Mouse (Mus musculus): Measurements from ENCODE around the gene Gm26620. TPM values are rescaled to one million over a fixed set of nuclear protein-coding genes. Genes with fewer than 3 reads are reported as not detected.

Gene Gm26620
- polyA plus RNA-seq, 1 experiment from 2014 or later: 0.34 TPM

DNA sequence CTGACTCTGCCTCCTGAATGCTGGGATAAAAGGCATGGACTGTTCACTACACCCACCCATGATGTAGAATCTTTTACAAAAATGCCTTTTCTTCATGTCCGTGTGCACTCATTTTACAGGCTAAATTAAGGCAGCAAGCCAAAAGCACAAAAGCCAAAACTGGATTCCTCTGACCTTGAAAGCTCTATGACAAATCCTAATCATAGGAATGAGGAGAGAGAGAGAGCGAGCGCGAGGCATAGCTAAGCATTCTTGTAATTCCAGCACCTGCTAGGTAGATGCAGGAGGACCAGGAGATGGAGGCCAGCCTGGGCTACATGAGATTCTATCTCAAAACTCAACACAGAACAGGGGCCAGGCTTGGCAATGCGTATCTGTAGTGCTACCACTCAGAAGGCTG is 8.0 kb upstream of the Gm26620 start:
- Histone ChIP-seq H3K27ac (no peak overlapping the region), H3K36me3 (ENCODE audit: poor library complexity, severe bottlenecking) (peaks cover 50% of the 10 kb centered on the region), H3K4me2 (no peak overlapping the region), H3K4me1 (no peaks in the 10 kb centered on the region), H3K4me3 (no peak overlapping the region), H3K9ac (no peak overlapping the region), H3K27me3 (no peaks in the 10 kb centered on the region), H3K9me3 (replicated peaks) (no peaks in the 10 kb centered on the region)
- 97% methylated on average over 5 of the region's 5 CpGs for WGBS
- ATAC-seq: no peak

DNA sequence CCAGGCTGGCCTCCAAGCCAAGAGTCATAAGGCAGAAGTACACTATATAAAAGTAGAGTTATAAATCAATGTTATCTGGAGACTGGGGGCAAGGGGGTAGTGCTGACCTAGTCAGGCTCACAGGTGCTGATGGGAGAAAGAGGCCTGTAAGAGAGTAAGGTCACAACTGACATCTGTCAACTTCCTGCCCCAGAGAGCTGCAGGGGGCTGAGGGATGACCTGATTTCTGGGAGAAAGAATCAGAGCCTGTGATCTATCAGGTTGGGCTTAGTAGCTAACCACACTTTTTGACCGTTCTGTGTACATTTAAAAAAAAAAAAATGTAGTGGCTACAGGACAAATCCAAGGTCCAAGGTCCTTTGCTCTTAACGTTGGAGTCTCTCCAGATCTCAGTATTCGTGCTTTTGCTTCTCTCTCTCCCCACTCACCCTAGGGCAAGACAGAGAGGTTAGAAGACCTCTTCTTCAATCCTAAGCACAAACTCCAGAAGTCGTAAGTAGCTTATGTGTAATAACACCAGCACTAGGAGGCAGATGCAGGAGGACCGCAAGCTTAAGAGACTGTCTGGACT is 1.9 kb upstream of the Gm26620 start:
- Histone ChIP-seq H3K36me3 (ENCODE audit: poor library complexity, severe bottlenecking) (peaks cover 22% of the 10 kb centered on the region), H3K9ac (no peak overlapping the region)
- 89% methylated on average over 5 of the region's 5 CpGs for WGBS

DNA sequence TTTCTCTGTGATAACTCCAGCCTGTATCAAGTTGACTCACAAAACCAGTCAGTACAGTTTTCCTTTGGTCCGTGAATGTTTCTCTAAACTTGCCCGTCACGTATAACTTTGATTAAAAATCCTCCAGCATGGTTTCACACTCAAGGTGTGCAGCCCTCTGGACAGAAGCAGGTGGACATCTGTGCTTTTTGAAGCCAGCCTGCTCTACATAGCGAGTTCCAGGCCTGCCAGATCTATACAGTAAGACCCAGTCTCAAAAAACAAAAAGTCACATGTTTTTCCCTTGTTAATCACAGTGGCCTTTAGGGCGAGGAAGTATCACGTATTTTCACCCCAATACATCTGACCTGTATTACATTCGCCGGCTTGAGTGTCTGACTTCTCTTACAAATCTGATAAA is 475 bp upstream of the Gm26620 start:
- Histone ChIP-seq H3K4me2 (peak overlapping the region; percentile 86), H3K27ac (no peak overlapping the region), H3K9me3 (replicated peaks) (no peaks in the 10 kb centered on the region), H3K9ac (peak overlapping the region; percentile 88), H3K4me3 (peak overlapping the region; percentile 92), H3K4me1 (peaks cover 14% of the 10 kb centered on the region), H3K36me3 (ENCODE audit: poor library complexity, severe bottlenecking) (peaks cover 17% of the 10 kb centered on the region), H3K27me3 (no peaks in the 10 kb centered on the region)
- no peak for ATAC-seq
- 31% methylated on average over 8 of the region's 8 CpGs for WGBS

More for the DNA sequence above, 1.9 kb upstream of the Gm26620 start:
- Histone ChIP-seq H3K27me3 (no peaks in the 10 kb centered on the region), H3K4me1 (peaks cover 14% of the 10 kb centered on the region), H3K4me2 (no peak overlapping the region), H3K27ac (no peak overlapping the region), H3K4me3 (no peak overlapping the region), H3K9me3 (replicated peaks) (no peaks in the 10 kb centered on the region)
- no peak for ATAC-seq

DNA sequence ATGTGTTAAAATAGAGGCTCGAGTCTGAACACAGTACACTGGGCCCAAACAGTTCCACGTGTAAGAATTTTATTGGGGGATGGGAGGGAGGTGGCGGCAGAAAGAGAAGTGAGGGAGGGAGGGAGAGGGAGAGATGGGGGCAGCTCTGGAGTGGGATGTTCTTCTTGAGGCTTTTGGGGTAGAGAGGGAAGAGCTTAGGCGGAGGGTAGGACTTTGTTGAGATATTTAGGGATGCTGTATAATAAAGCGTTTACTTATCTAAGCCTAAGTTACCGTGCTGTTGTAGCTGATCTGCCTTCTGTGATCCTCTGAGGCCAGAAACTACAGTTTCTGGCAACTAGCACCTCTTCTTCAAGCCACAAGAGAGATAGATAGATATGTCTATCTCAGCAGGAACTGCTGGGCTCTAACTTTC is 1.2 kb downstream of the Gm26620 start:
- H3K27me3 ChIP-seq: no peaks in the 10 kb centered on the region

DNA sequence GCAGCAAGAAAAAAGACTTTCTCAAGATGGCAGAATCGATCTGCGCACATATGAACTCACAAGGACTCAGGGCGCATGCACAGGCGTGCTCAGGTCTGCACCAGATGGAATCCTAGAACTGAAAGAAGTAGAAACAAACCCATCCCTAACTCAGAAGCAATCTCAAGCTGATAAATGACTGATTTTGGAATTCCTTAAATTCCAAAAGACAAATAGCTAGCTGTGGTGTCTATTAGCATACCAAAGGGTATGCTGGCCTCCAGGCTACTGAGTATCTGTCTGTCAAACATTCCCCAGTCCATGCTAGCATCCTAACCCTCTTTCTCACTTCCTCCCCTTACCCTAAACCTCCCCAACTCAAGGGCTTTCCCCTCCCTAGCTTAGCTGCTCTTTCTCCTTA is 4.4 kb downstream of the Gm26620 start:
- WGBS: 73% methylated on average over 4 of the region's 4 CpGs
- no peaks in the 10 kb centered on the region for H3K27me3 ChIP-seq
- no peaks in the 10 kb centered on the region for H3K36me3 ChIP-seq (ENCODE audit: poor library complexity, severe bottlenecking)
- no peak overlapping the region for H3K4me3 ChIP-seq
- H3K9ac ChIP-seq: no peak overlapping the region
- no peak overlapping the region for H3K27ac ChIP-seq
- H3K4me2 ChIP-seq: no peak overlapping the region
- no peaks in the 10 kb centered on the region for H3K9me3 ChIP-seq (replicated peaks)
- H3K4me1 ChIP-seq: peaks cover 4% of the 10 kb centered on the region
- ATAC-seq: no peak

More for the DNA sequence above, 1.2 kb downstream of the Gm26620 start:
- no peak overlapping the region for H3K4me3 ChIP-seq
- H3K27ac ChIP-seq: no peak overlapping the region
- ATAC-seq: 0 out of 2 replicates have a peak, but pooled peaks have one; percentile 1
- peaks cover 2% of the 10 kb centered on the region; the same call in 1 of the 2 replicates for H3K36me3 ChIP-seq (ENCODE audit: poor library complexity, severe bottlenecking)
- no peak overlapping the region; the same call in 1 of the 2 replicates for H3K4me2 ChIP-seq
- H3K9ac ChIP-seq: no peak overlapping the region
- WGBS: 56% methylated on average over 6 of the region's 6 CpGs
- no peaks in the 10 kb centered on the region for H3K9me3 ChIP-seq (replicated peaks)
- peaks cover 14% of the 10 kb centered on the region for H3K4me1 ChIP-seq

DNA sequence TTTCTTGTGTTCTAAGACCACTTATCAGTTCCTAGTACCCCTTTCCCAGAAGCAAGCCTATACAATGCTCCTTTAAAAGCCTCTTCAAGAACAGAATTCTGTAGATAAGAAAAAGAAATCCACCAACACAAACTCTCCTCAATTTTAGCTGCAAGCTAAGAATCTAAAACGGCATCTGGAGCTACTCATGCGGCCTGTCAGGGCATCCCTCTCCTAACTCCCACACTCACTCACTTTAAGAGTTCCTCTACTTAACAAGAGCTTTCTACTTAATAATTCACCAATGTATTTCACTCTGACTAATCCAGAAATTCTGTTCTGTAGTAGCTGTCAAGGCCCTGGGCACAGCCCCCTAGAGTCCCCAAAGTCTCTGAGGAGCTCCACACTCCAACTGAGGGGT is 6.8 kb downstream of the Gm26620 start:
- 83% methylated on average over 2 of the region's 2 CpGs for WGBS
- H3K4me2 ChIP-seq: no peak overlapping the region
- no peaks in the 10 kb centered on the region for H3K9me3 ChIP-seq (replicated peaks)
- no peak for ATAC-seq
- H3K4me1 ChIP-seq: no peaks in the 10 kb centered on the region
- H3K27me3 ChIP-seq: no peaks in the 10 kb centered on the region
- no peak overlapping the region for H3K4me3 ChIP-seq
- H3K27ac ChIP-seq: no peak overlapping the region
- no peaks in the 10 kb centered on the region for H3K36me3 ChIP-seq (ENCODE audit: poor library complexity, severe bottlenecking)
- no peak overlapping the region for H3K9ac ChIP-seq

DNA sequence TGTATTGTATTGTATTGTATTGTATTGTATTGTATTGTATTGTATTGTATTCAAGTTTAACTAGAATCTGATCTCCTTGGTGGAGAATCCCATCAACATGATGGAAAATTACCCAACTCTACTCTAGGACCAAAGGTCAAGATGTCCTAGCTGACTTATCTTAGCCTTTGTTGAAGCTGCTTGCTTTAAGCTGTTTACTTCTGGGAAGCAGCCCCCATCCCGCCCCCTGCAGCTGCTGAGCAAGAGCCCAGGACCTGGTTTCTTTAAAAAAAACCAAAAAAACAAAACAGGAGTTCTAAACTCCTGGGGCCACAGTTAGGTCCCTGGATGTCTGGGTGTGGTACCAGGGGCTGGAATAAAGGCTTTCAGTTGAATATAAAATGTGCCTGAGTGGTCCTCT is 7.4 kb downstream of the Gm26620 start:
- no peak for ATAC-seq
- WGBS: 42% methylated on average over 1 of the region's 1 CpGs
- Histone ChIP-seq H3K36me3 (ENCODE audit: poor library complexity, severe bottlenecking) (no peaks in the 10 kb centered on the region), H3K4me3 (no peak overlapping the region), H3K9me3 (replicated peaks) (no peaks in the 10 kb centered on the region), H3K27me3 (no peaks in the 10 kb centered on the region), H3K4me1 (no peaks in the 10 kb centered on the region), H3K4me2 (no peak overlapping the region), H3K27ac (no peak overlapping the region), H3K9ac (no peak overlapping the region)

DNA sequence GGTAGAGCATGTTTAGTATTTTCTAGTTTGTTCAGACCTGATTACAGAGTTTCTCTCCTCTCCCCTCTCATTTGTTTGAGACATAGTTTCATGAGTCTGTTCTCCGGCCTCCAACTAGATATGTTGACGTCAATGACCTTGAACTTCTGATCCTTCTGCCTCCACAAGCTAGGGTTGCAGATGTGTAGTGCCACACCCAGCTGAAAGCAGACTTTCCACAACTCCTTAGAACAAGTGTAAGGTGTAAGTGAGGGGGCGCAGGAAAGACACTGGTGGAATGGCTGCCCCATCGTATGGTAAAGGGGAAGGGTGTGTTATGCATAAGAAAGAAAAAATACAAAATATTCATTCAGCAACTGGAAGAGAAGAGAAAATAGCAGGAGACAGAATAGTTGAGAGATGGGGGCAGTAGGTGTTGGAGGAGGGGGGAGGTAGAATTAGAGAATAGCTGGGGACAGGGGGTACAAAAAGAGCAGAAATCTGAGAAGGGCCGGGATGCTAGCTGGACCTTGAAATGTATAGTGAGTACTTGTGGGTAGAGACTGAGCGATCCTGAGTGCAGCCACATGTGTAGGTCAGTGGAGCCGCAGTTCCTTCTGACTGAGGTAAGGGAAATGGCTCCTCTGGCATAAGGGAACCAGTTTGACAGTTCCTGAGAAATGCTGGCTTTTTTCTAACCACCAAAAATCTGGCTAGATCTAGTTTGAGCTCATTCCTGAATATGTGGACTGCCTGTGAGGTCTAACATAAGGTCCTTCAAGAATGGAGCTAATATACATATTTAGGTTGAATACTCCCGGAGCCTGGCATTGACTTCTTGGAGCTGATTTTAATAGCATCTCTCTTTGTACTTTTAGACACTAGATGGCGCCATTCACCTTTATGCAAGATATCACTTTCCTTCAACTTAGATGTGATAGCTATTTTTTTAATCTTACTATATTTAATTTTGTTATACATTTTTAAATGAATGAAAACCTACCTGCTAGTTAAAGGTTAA is 10.0 kb downstream of the Gm26620 start:
- WGBS: 66% methylated on average over 9 of the region's 9 CpGs
- no peak overlapping the region for H3K4me2 ChIP-seq
- no peak overlapping the region for H3K27ac ChIP-seq
- H3K27me3 ChIP-seq: 0 out of 2 replicates have a peak, but pooled peaks cover 3% of the 10 kb centered on the region
- no peaks in the 10 kb centered on the region for H3K4me1 ChIP-seq
- no peaks in the 10 kb centered on the region for H3K9me3 ChIP-seq (replicated peaks)
- no peak overlapping the region for H3K4me3 ChIP-seq
- no peak overlapping the region for H3K9ac ChIP-seq
- no peak; the same call in 1 of the 2 replicates for ATAC-seq
- no peaks in the 10 kb centered on the region for H3K36me3 ChIP-seq (ENCODE audit: poor library complexity, severe bottlenecking)

DNA sequence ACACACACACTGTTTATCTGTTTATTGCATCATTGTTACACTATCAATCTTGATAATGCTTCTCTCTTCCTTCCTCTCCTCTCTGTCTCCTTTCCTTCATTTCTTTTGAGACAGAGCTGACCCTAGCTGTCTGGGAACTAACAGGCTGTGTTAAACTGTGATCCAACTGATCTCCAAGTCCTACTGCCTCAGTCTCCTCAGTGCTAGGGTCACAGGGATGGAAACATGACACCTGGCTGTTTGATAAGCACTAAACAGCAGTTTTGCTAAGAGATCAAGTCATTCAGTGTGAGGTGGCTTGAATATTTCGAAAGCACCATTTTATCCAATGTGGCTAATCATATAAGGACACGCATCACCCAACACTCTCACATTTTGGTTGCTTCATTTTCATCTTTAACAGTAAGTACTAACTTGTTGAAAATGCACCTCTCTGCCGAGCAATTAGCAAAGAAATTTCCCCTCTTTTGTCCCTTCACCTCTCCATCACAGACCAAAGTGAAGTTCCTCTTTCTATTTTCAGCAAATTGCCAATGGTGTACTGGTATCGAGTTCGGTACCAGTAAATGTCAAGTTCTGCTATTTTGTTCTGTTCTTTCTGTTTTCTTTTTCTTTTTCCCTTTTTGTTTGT is 11.9 kb downstream of the Gm26620 start:
- H3K36me3 ChIP-seq (ENCODE audit: poor library complexity, severe bottlenecking): no peaks in the 10 kb centered on the region
- WGBS: 81% methylated on average over 5 of the region's 5 CpGs
- ATAC-seq: no peak
- no peak overlapping the region for H3K4me2 ChIP-seq
- no peak overlapping the region for H3K27ac ChIP-seq
- no peaks in the 10 kb centered on the region for H3K4me1 ChIP-seq
- 0 out of 2 replicates have a peak, but pooled peaks cover 3% of the 10 kb centered on the region for H3K27me3 ChIP-seq
- H3K9ac ChIP-seq: no peak overlapping the region
- H3K4me3 ChIP-seq: no peak overlapping the region
- no peaks in the 10 kb centered on the region for H3K9me3 ChIP-seq (replicated peaks)

DNA sequence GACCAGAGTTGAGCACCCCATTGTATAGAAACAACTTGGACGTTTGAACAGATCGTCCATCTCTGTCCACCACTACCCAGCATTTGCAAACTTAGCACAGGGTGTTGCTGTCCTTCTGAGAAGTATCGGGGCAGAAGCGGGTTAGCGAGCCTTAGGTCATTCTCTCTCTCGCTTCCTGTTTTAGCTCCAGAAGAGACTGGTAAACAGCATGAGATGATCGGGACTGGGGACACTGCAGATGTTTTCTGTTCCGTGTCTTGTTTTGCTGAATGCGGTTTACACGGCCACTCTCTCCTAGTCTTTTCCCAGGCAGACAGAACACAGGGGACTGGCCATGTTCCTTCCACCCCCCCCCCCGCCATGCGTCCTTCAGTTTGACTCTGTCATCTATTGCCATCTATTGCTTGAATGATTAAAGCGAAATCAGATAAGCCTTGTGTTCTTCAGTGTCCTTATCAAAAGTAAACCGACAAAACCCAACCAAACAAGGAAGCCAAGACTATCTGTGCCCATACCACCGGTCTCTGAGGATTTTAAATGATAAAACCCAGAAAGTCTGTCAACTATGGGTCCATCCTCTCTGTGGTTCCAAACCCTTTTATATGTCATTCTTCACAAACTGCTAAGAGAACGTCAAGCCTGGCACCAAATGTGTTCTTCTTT is 13.7 kb downstream of the Gm26620 start:
- Histone ChIP-seq H3K9ac (no peak overlapping the region), H3K27me3 (0 out of 2 replicates have a peak, but pooled peaks cover 4% of the 10 kb centered on the region), H3K4me3 (no peak overlapping the region), H3K36me3 (ENCODE audit: poor library complexity, severe bottlenecking) (no peaks in the 10 kb centered on the region), H3K9me3 (replicated peaks) (no peaks in the 10 kb centered on the region), H3K4me1 (no peaks in the 10 kb centered on the region), H3K27ac (no peak overlapping the region), H3K4me2 (no peak overlapping the region)
- 80% methylated on average over 16 of the region's 16 CpGs for WGBS
- no peak for ATAC-seq

DNA sequence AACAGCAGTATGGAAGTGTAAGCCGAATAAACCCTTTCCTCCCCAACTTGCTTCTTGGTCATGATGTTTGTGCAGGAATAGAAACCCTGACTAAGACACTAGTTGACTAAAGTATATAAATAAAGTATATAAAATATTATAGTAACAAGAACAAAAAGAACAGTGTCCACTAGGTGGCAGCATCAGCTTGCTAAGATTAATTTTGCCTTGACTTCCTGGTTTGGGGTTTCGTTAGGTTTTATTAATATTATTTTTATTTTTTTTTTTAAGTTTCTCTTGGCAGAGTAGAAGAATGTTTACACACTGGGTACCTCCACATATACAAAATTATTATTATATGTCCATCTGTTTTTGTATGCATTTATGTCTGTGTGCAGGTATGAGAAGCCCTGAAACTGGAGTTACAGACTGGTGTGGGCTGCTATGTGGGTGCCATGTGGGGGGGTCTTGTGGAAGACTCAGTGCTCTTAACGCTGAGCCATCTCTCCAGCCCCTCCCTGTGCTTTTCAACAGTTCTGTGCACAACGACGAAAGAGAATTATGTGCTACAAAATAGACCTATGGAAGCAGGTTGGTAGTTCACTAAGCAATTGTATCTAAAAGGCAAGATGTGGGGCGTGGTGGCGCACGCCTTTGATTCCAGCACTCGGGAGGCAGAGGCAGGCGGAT is 16.1 kb downstream of the Gm26620 start:
- H3K27ac ChIP-seq: no peak overlapping the region
- H3K36me3 ChIP-seq (ENCODE audit: poor library complexity, severe bottlenecking): no peaks in the 10 kb centered on the region
- peak overlapping the region; percentile 12; the same call in 1 of the 2 replicates for H3K4me2 ChIP-seq
- no peaks in the 10 kb centered on the region for H3K9me3 ChIP-seq (replicated peaks)
- H3K9ac ChIP-seq: no peak overlapping the region
- peak; percentile 50; the same call in 1 of the 2 replicates for ATAC-seq
- no peaks in the 10 kb centered on the region for H3K4me1 ChIP-seq
- H3K4me3 ChIP-seq: no peak overlapping the region
- H3K27me3 ChIP-seq: peaks cover 15% of the 10 kb centered on the region
- WGBS: 38% methylated on average over 10 of the region's 10 CpGs

Data from forebrain, embryonic 13.5 days (tissue).